Mouse (Mus musculus): Measurements from ENCODE around the gene Foxj2. TPM values are rescaled to one million over a fixed set of nuclear protein-coding genes. Genes with fewer than 3 reads are reported as not detected.
A peak's percentile ranks its signal among the peaks of the same experiment; 100 is the strongest.

The Foxj2 gene
- total and polyA plus RNA-seq, 2 experiments = 1.7 to 3.3 TPM

- peak; percentile 50 for TF ChIP-seq CTCF (IDR thresholded peaks at IDR 0.05; ENCODE audit: low read depth, low read length)
- TF ChIP-seq POLR2A (IDR thresholded peaks at IDR 0.05; ENCODE audit: extremely low read depth, insufficient read depth, low read length) = no peak
- H3K27ac ChIP-seq (replicated peaks; ENCODE audit: insufficient read depth, low read depth, low read length) = no peak overlapping the region
- H3K4me1 ChIP-seq (ENCODE audit: control insufficient read depth, insufficient read depth, low read length) = no peaks in the 10 kb centered on the region
- H3K4me3 ChIP-seq (ENCODE audit: insufficient read depth, low read depth, low read length) = no peak overlapping the region
- DNase-seq (ENCODE audit: extremely low read depth, low read depth, low spot score) = no peak
- no peaks in the 10 kb centered on the region for H3K36me3 ChIP-seq (ENCODE audit: control insufficient read depth, insufficient read depth, low read length)
- WGBS = 69% methylated on average over 4 of the region's 4 CpGs
- no peaks in the 10 kb centered on the region for H3K79me2 ChIP-seq (ENCODE audit: control insufficient read depth, insufficient read depth, low read length)
- no peak overlapping the region for H3K9ac ChIP-seq (ENCODE audit: low read depth, low read length)
- no peaks in the 10 kb centered on the region for H3K27me3 ChIP-seq (ENCODE audit: control insufficient read depth, insufficient read depth, low read length)
Measured at GRCm38 (mm10) chr6:122867914-122868313, 48.2 kb downstream of the Foxj2 start.

GRCm38 (mm10) chr6:122869846-122870245 is 50.1 kb downstream of the Foxj2 start:
- no peak overlapping the region for H3K27ac ChIP-seq (replicated peaks; ENCODE audit: insufficient read depth, low read depth, low read length)
- WGBS = 84% methylated on average over 11 of the region's 11 CpGs
- H3K36me3 ChIP-seq (ENCODE audit: control insufficient read depth, insufficient read depth, low read length) = no peaks in the 10 kb centered on the region
- no peak overlapping the region for H3K4me3 ChIP-seq (ENCODE audit: insufficient read depth, low read depth, low read length)
- H3K4me1 ChIP-seq (ENCODE audit: control insufficient read depth, insufficient read depth, low read length) = no peaks in the 10 kb centered on the region; the same call in 1 of the 2 replicates
- H3K79me2 ChIP-seq (ENCODE audit: control insufficient read depth, insufficient read depth, low read length) = peaks cover 4% of the 10 kb centered on the region; the same call in 1 of the 2 replicates
- no peak overlapping the region for H3K9ac ChIP-seq (ENCODE audit: low read depth, low read length)
- no peaks in the 10 kb centered on the region for H3K27me3 ChIP-seq (ENCODE audit: control insufficient read depth, insufficient read depth, low read length)
- TF ChIP-seq POLR2A (IDR thresholded peaks at IDR 0.05; ENCODE audit: extremely low read depth, insufficient read depth, low read length) (no peak), CTCF (IDR thresholded peaks at IDR 0.05; ENCODE audit: low read depth, low read length) (no peak)
- no peak for DNase-seq (ENCODE audit: extremely low read depth, low read depth, low spot score)

GRCm38 (mm10) chr6:122872800-122873199 is 53.1 kb downstream of the Foxj2 start:
- Histone ChIP-seq H3K4me3 (ENCODE audit: insufficient read depth, low read depth, low read length) (no peak overlapping the region), H3K9ac (ENCODE audit: low read depth, low read length) (no peak overlapping the region), H3K36me3 (ENCODE audit: control insufficient read depth, insufficient read depth, low read length) (peaks cover 12% of the 10 kb centered on the region), H3K27me3 (ENCODE audit: control insufficient read depth, insufficient read depth, low read length) (no peaks in the 10 kb centered on the region), H3K4me1 (ENCODE audit: control insufficient read depth, insufficient read depth, low read length) (peaks cover 12% of the 10 kb centered on the region), H3K79me2 (ENCODE audit: control insufficient read depth, insufficient read depth, low read length) (peaks cover 21% of the 10 kb centered on the region; the same call in 1 of the 2 replicates), H3K27ac (replicated peaks; ENCODE audit: insufficient read depth, low read depth, low read length) (no peak overlapping the region)
- TF ChIP-seq CTCF (IDR thresholded peaks at IDR 0.05; ENCODE audit: low read depth, low read length) = no peak
- no peak for TF ChIP-seq POLR2A (IDR thresholded peaks at IDR 0.05; ENCODE audit: extremely low read depth, insufficient read depth, low read length)
- 90% methylated on average over 5 of the region's 5 CpGs for WGBS
- DNase-seq (ENCODE audit: extremely low read depth, low read depth, low spot score) = peak; percentile 39

GRCm38 (mm10) chr6:122873871-122874719 is 54.4 kb downstream of the Foxj2 start, which contains the start of gene Necap1:
Necap1 (plus strand) TSS chr6:122874474.
- no peaks in the 10 kb centered on the region for H3K27me3 ChIP-seq (ENCODE audit: control insufficient read depth, insufficient read depth, low read length)
- H3K36me3 ChIP-seq (ENCODE audit: control insufficient read depth, insufficient read depth, low read length) = peaks cover 12% of the 10 kb centered on the region
- peak within 1 kb of the TSS; percentile 84 for H3K4me3 ChIP-seq (ENCODE audit: insufficient read depth, low read depth, low read length)
- TF ChIP-seq POLR2A (IDR thresholded peaks at IDR 0.05; ENCODE audit: extremely low read depth, insufficient read depth, low read length) (peak; percentile 76), CTCF (IDR thresholded peaks at IDR 0.05; ENCODE audit: low read depth, low read length) (peak; percentile 84)
- peaks cover 23% of the 10 kb centered on the region for H3K4me1 ChIP-seq (ENCODE audit: control insufficient read depth, insufficient read depth, low read length)
- WGBS = 5% methylated on average over 43 of the region's 43 CpGs
- peak within 1 kb of the TSS; percentile 92 for H3K27ac ChIP-seq (replicated peaks; ENCODE audit: insufficient read depth, low read depth, low read length)
- H3K79me2 ChIP-seq (ENCODE audit: control insufficient read depth, insufficient read depth, low read length) = peaks cover 25% of the 10 kb centered on the region; the same call in 1 of the 2 replicates
- peak; percentile 85 for DNase-seq (ENCODE audit: extremely low read depth, low read depth, low spot score)
- peak within 1 kb of the TSS; percentile 93 for H3K9ac ChIP-seq (ENCODE audit: low read depth, low read length)

GRCm38 (mm10) chr6:122874720-122875389 is 55.1 kb downstream of the Foxj2 start:
- no peaks in the 10 kb centered on the region for H3K27me3 ChIP-seq (ENCODE audit: control insufficient read depth, insufficient read depth, low read length)
- WGBS = under 1% methylated on average over 31 of the region's 31 CpGs
- H3K4me3 ChIP-seq (ENCODE audit: insufficient read depth, low read depth, low read length) = peak overlapping the region; percentile 84
- no peak for TF ChIP-seq CTCF (IDR thresholded peaks at IDR 0.05; ENCODE audit: low read depth, low read length)
- DNase-seq (ENCODE audit: extremely low read depth, low read depth, low spot score) = peak; percentile 64
- H3K79me2 ChIP-seq (ENCODE audit: control insufficient read depth, insufficient read depth, low read length) = peaks cover 25% of the 10 kb centered on the region; the same call in 1 of the 2 replicates
- H3K36me3 ChIP-seq (ENCODE audit: control insufficient read depth, insufficient read depth, low read length) = peaks cover 12% of the 10 kb centered on the region
- H3K9ac ChIP-seq (ENCODE audit: low read depth, low read length) = peak overlapping the region; percentile 93
- peak overlapping the region; percentile 92 for H3K27ac ChIP-seq (replicated peaks; ENCODE audit: insufficient read depth, low read depth, low read length)
- peaks cover 26% of the 10 kb centered on the region for H3K4me1 ChIP-seq (ENCODE audit: control insufficient read depth, insufficient read depth, low read length)
